In genomic region chr3:66024220-66024792, GRCm38 (mm10) we compare ENCODE assay signal across 25 mouse cellular contexts.
DNase-seq lines count a peak whose midpoint lies in the region; ATAC-seq and TF ChIP-seq lines count a peak whose summit lies in the region.
"Had no signal": no experiment of that assay in that cellular context is flagged by ENCODE, and none has a peak within 500 bp of the region (broad histone marks: within the 10 kb centered on the region; RNA-seq: fewer than 3 reads in every experiment).

No protein-coding gene starts in this region.

- H3K9ac ChIP-seq in CH12.LX (ENCODE audit: insufficient read depth, low read depth), result no peak overlapping the region
- no peak overlapping the region for H3K9ac ChIP-seq in embryonic facial prominence, embryonic 14.5 days (ENCODE audit: low read depth, low read length)
- no peak overlapping the region for H3K9ac ChIP-seq in limb, embryonic 13.5 days
- H3K9ac ChIP-seq in hindbrain, embryonic 16.5 days (ENCODE audit: low read depth, low read length), result no peak overlapping the region
- H3K9ac ChIP-seq: heart, embryonic 15.5 days; midbrain, embryonic 15.5 days; stomach, embryonic 15.5 days had no signal

- peak; percentile 55 for DNase-seq in embryo, embryonic 10.5 days (ENCODE audit: low spot score)
- DNase-seq in embryo, embryonic 10 days (ENCODE audit: low spot score), result no peak
- no peak for DNase-seq in CH12.LX (ENCODE audit: extremely low read depth)
- DNase-seq in embryonic facial prominence, embryonic 14.5 days (ENCODE audit: low spot score), result peak; percentile 80
- no peak for DNase-seq in ovary, postnatal 14 days (ENCODE audit: low spot score)
- no peak for DNase-seq in adrenal gland, postnatal 36 days
- DNase-seq: cerebellum, adult 9-10 months; gastrocnemius, postnatal 25 days; heart, adult 2 months; heart, postnatal 4 days; layer of hippocampus, postnatal 36 days; lung, adult 18-20 months; lung, postnatal 14 days; right cerebral cortex, postnatal 25 days; thymus, adult 2 months had no signal

- in situ Hi-C loops in CH12.LX (cut with MboI; ENCODE audit: low pct_ligation_motif_present, low pct_unique_long_range_greater_than_20kb, low sequenced_read_pairs), result no loop called here

- dilution Hi-C loops in CH12.LX (cut with MboI; ENCODE audit: extremely low pct_ligation_motif_present, extremely low pct_unique_long_range_greater_than_20kb, low sequenced_read_pairs), result no loop called here

- 43% methylated on average over 5 of the region's 5 CpGs for WGBS in embryonic facial prominence, embryonic 14.5 days
- 35% methylated on average over 5 of the region's 5 CpGs for WGBS in limb, embryonic 13.5 days
- 76% methylated on average over 5 of the region's 5 CpGs for WGBS in hindbrain, embryonic 16.5 days

- H3K27me3 ChIP-seq in CH12.LX (replicated peaks), result no peaks in the 10 kb centered on the region
- H3K27me3 ChIP-seq in embryonic facial prominence, embryonic 14.5 days (replicated peaks; ENCODE audit: control insufficient read depth, insufficient read depth, low read length), result no peaks in the 10 kb centered on the region
- no peaks in the 10 kb centered on the region for H3K27me3 ChIP-seq in limb, embryonic 13.5 days
- H3K27me3 ChIP-seq in hindbrain, embryonic 16.5 days (replicated peaks; ENCODE audit: control insufficient read depth, insufficient read depth, low read length), result no peaks in the 10 kb centered on the region
- H3K27me3 ChIP-seq: heart, embryonic 15.5 days; midbrain, embryonic 15.5 days; stomach, embryonic 15.5 days had no signal

- TF ChIP-seq CTCF in CH12.LX (conservative IDR thresholded peaks at IDR 0.05 in 1 of 2, IDR thresholded peaks at IDR 0.05 in 1 of 2; ENCODE audit: low read depth in 2 of 2, low read length in 2 of 2), result no peak

- H3K9me3 ChIP-seq in CH12.LX (replicated peaks; ENCODE audit: low read length), result peaks cover 2% of the 10 kb centered on the region
- H3K9me3 ChIP-seq in embryonic facial prominence, embryonic 14.5 days (ENCODE audit: control insufficient read depth, low read length), result no peaks in the 10 kb centered on the region
- H3K9me3 ChIP-seq in limb, embryonic 13.5 days, result no peaks in the 10 kb centered on the region
- no peaks in the 10 kb centered on the region for H3K9me3 ChIP-seq in hindbrain, embryonic 16.5 days (ENCODE audit: control insufficient read depth, low read length)
- H3K9me3 ChIP-seq: heart, embryonic 15.5 days; midbrain, embryonic 15.5 days; stomach, embryonic 15.5 days had no signal

- H3K4me3 ChIP-seq in CH12.LX (replicated peaks in 1 of 3; ENCODE audit: low read depth in 2 of 3, low read length in 2 of 3, poor library complexity in 1 of 3), result no peak overlapping the region
- H3K4me3 ChIP-seq in embryonic facial prominence, embryonic 14.5 days (ENCODE audit: low read depth, low read length), result no peak overlapping the region
- no peak overlapping the region for H3K4me3 ChIP-seq in limb, embryonic 13.5 days
- H3K4me3 ChIP-seq in hindbrain, embryonic 16.5 days (ENCODE audit: low read length), result no peak overlapping the region
- H3K4me3 ChIP-seq: erythroblast, embryonic 14.5 days; heart, adult 2 months; heart, embryonic 15.5 days; midbrain, embryonic 15.5 days; stomach, embryonic 15.5 days had no signal

- ATAC-seq in embryonic facial prominence, embryonic 14.5 days (ENCODE audit: low read depth), result 0 out of 2 replicates have a peak, but pooled peaks have one; percentile 18
- ATAC-seq in limb, embryonic 13.5 days (ENCODE audit: low FRiP score, low read depth), result peak; percentile 48; the same call in 1 of the 2 replicates
- ATAC-seq in hindbrain, embryonic 16.5 days, result no peak
- ATAC-seq: forebrain, embryonic 14.5 days; hindbrain, postnatal 0 days; intestine, postnatal 0 days; midbrain, embryonic 15.5 days had no signal

- no peak overlapping the region for H3K4me2 ChIP-seq in CH12.LX (ENCODE audit: insufficient read depth, low read depth, poor library complexity, severe bottlenecking)
- H3K4me2 ChIP-seq in embryonic facial prominence, embryonic 14.5 days (ENCODE audit: low read depth, low read length), result no peak overlapping the region
- H3K4me2 ChIP-seq in limb, embryonic 13.5 days (replicated peaks), result no peak overlapping the region
- no peak overlapping the region for H3K4me2 ChIP-seq in hindbrain, embryonic 16.5 days (ENCODE audit: low read length)
- H3K4me2 ChIP-seq: heart, embryonic 15.5 days; liver, embryonic 11.5 days; midbrain, embryonic 15.5 days; stomach, embryonic 15.5 days had no signal

- no peak for TF ChIP-seq EP300 in CH12.LX (IDR thresholded peaks at IDR 0.05; ENCODE audit: low read length)

- TF ChIP-seq RAD21 in CH12.LX (IDR thresholded peaks at IDR 0.05; ENCODE audit: low read depth, low read length), result no peak

- H3K79me2 ChIP-seq in CH12.LX (replicated peaks; ENCODE audit: control insufficient read depth, extremely low read depth, insufficient read depth, poor library complexity, severe bottlenecking), result no peaks in the 10 kb centered on the region

- H3K27ac ChIP-seq in CH12.LX (ENCODE audit: insufficient read depth, low read depth), result no peak overlapping the region
- no peak overlapping the region for H3K27ac ChIP-seq in embryonic facial prominence, embryonic 14.5 days (replicated peaks; ENCODE audit: low read depth, low read length)
- no peak overlapping the region for H3K27ac ChIP-seq in limb, embryonic 13.5 days
- no peak overlapping the region for H3K27ac ChIP-seq in hindbrain, embryonic 16.5 days (ENCODE audit: low read depth, low read length)
- H3K27ac ChIP-seq: heart, adult 2 months; heart, embryonic 15.5 days; hindbrain, postnatal 0 days; midbrain, embryonic 15.5 days; stomach, embryonic 15.5 days had no signal

- no peaks in the 10 kb centered on the region for H3K36me3 ChIP-seq in CH12.LX (replicated peaks in 1 of 2; ENCODE audit: control insufficient read depth in 1 of 2, insufficient read depth in 1 of 2, low read length in 1 of 2)
- H3K36me3 ChIP-seq in embryonic facial prominence, embryonic 14.5 days (ENCODE audit: control insufficient read depth, insufficient read depth, low read length), result no peaks in the 10 kb centered on the region
- H3K36me3 ChIP-seq in limb, embryonic 13.5 days, result no peaks in the 10 kb centered on the region
- H3K36me3 ChIP-seq in hindbrain, embryonic 16.5 days (ENCODE audit: control insufficient read depth, insufficient read depth, low read length), result no peaks in the 10 kb centered on the region
- H3K36me3 ChIP-seq: heart, embryonic 15.5 days; midbrain, embryonic 15.5 days; stomach, embryonic 15.5 days had no signal

- H3K4me1 ChIP-seq in CH12.LX (ENCODE audit: control insufficient read depth in 1 of 2, insufficient read depth in 2 of 2), result peaks cover 14 to 35% of the 10 kb centered on the region in 2 experiments
- no peaks in the 10 kb centered on the region for H3K4me1 ChIP-seq in embryonic facial prominence, embryonic 14.5 days (ENCODE audit: control insufficient read depth, insufficient read depth, low read length)
- H3K4me1 ChIP-seq in limb, embryonic 13.5 days, result peaks cover 4% of the 10 kb centered on the region; the same call in 1 of the 2 replicates
- H3K4me1 ChIP-seq in hindbrain, embryonic 16.5 days (ENCODE audit: control insufficient read depth, insufficient read depth, low read depth, low read length), result no peaks in the 10 kb centered on the region
- H3K4me1 ChIP-seq: heart, embryonic 15.5 days; midbrain, embryonic 15.5 days; stomach, embryonic 15.5 days had no signal

- TF ChIP-seq POLR2A in CH12.LX (IDR thresholded peaks at IDR 0.05; ENCODE audit: low read depth, low read length), result no peak

TF ChIP-seq in CH12.LX, 34 proteins besides CTCF, POLR2A, EP300 and RAD21:
- TF ChIP-seq BHLHE40 (IDR thresholded peaks at IDR 0.05; ENCODE audit: low read depth, low read length) (peak; percentile 51; the same call in 1 of the 2 replicates), RCOR1 (conservative IDR thresholded peaks at IDR 0.05; ENCODE audit: low read depth, low read length) (no peak), IRF4 (IDR thresholded peaks at IDR 0.05; ENCODE audit: low read depth, low read length) (0 out of 2 replicates have a peak, but pooled peaks have one; percentile 31)

Comparison
In these comparisons a context has a peak if more than half of its experiments do, and no peak if none do; other contexts are left out.
1. DNase-seq: peak in embryo, embryonic 10.5 days (single experiment) and embryonic facial prominence, embryonic 14.5 days (single experiment); none in embryo, embryonic 10 days (single experiment), CH12.LX (single experiment), ovary, postnatal 14 days (single experiment) and adrenal gland, postnatal 36 days (0 of 2).